Mouse (Mus musculus): Measurements from ENCODE around the gene Rarres1. TPM values are rescaled to one million over a fixed set of nuclear protein-coding genes. Genes with fewer than 3 reads are reported as not detected.
A peak's percentile ranks its signal among the peaks of the same experiment; 100 is the strongest.

Rarres1 gene
- polyA plus RNA-seq, 1 experiment from 2014 or later, result 3.9 TPM

GRCm38 (mm10) chr3:67492086-67492869, 23.0 kb downstream of the Rarres1 start:
- Histone ChIP-seq H3K27ac (replicated peaks) (no peak overlapping the region), H3K4me1 (no peaks in the 10 kb centered on the region), H3K4me3 (replicated peaks) (no peak overlapping the region), H3K27me3 (replicated peaks) (no peaks in the 10 kb centered on the region), H3K36me3 (no peaks in the 10 kb centered on the region), H3K9ac (replicated peaks) (no peak overlapping the region), H3K4me2 (no peak overlapping the region), H3K9me3 (replicated peaks) (no peaks in the 10 kb centered on the region)
- 75% methylated on average over 8 of the region's 8 CpGs for WGBS
- ATAC-seq (ENCODE audit: low FRiP score), result no peak

- Histone ChIP-seq H3K36me3 (no peaks in the 10 kb centered on the region), H3K4me2 (no peak overlapping the region), H3K4me1 (no peaks in the 10 kb centered on the region), H3K9me3 (replicated peaks) (no peaks in the 10 kb centered on the region), H3K4me3 (replicated peaks) (no peak overlapping the region), H3K27ac (replicated peaks) (no peak overlapping the region), H3K9ac (replicated peaks) (no peak overlapping the region), H3K27me3 (replicated peaks) (no peaks in the 10 kb centered on the region)
- 57% methylated on average over 4 of the region's 4 CpGs for WGBS
- ATAC-seq (ENCODE audit: low FRiP score), result no peak
Observed at GRCm38 (mm10) chr3:67490156-67490555, 25.2 kb downstream of the Rarres1 start.

- ATAC-seq (ENCODE audit: low FRiP score), result no peak
- Histone ChIP-seq H3K4me3 (replicated peaks) (no peak overlapping the region), H3K4me2 (no peak overlapping the region), H3K4me1 (no peaks in the 10 kb centered on the region), H3K9me3 (replicated peaks) (no peaks in the 10 kb centered on the region), H3K27ac (replicated peaks) (no peak overlapping the region), H3K27me3 (replicated peaks) (no peaks in the 10 kb centered on the region), H3K36me3 (0 out of 2 replicates have a peak, but pooled peaks cover 2% of the 10 kb centered on the region), H3K9ac (replicated peaks) (no peak overlapping the region)
- 86% methylated on average over 2 of the region's 2 CpGs for WGBS
Observed at GRCm38 (mm10) chr3:67485233-67485632, 30.1 kb downstream of the Rarres1 start.

- H3K36me3 ChIP-seq, result peaks cover 17% of the 10 kb centered on the region
- no peaks in the 10 kb centered on the region for H3K27me3 ChIP-seq (replicated peaks)
- H3K4me1 ChIP-seq, result no peaks in the 10 kb centered on the region
- H3K4me2 ChIP-seq, result no peak overlapping the region
- H3K27ac ChIP-seq (replicated peaks), result no peak overlapping the region
- ATAC-seq (ENCODE audit: low FRiP score), result no peak
- 95% methylated on average over 10 of the region's 10 CpGs for WGBS
- no peaks in the 10 kb centered on the region for H3K9me3 ChIP-seq (replicated peaks)
- H3K4me3 ChIP-seq (replicated peaks), result no peak overlapping the region
- no peak overlapping the region for H3K9ac ChIP-seq (replicated peaks)
Observed at GRCm38 (mm10) chr3:67482400-67482799, 32.9 kb downstream of the Rarres1 start.

GRCm38 (mm10) chr3:67479806-67480205, 35.5 kb downstream of the Rarres1 start:
- WGBS, result 95% methylated on average over 11 of the region's 11 CpGs
- no peak overlapping the region for H3K4me3 ChIP-seq (replicated peaks)
- H3K27me3 ChIP-seq (replicated peaks), result no peaks in the 10 kb centered on the region
- no peak for ATAC-seq (ENCODE audit: low FRiP score)
- no peaks in the 10 kb centered on the region for H3K4me1 ChIP-seq
- no peak overlapping the region for H3K4me2 ChIP-seq
- peaks cover 32% of the 10 kb centered on the region for H3K36me3 ChIP-seq
- no peak overlapping the region for H3K27ac ChIP-seq (replicated peaks)
- no peaks in the 10 kb centered on the region for H3K9me3 ChIP-seq (replicated peaks)
- no peak overlapping the region for H3K9ac ChIP-seq (replicated peaks)

GRCm38 (mm10) chr3:67473438-67473837, 41.9 kb downstream of the Rarres1 start:
- H3K27ac ChIP-seq (replicated peaks), result no peak overlapping the region
- no peak overlapping the region for H3K9ac ChIP-seq (replicated peaks)
- H3K9me3 ChIP-seq (replicated peaks), result no peaks in the 10 kb centered on the region
- WGBS, result 84% methylated on average over 6 of the region's 6 CpGs
- no peaks in the 10 kb centered on the region for H3K4me1 ChIP-seq
- no peak overlapping the region for H3K4me3 ChIP-seq (replicated peaks)
- no peak for ATAC-seq (ENCODE audit: low FRiP score)
- H3K27me3 ChIP-seq (replicated peaks), result no peaks in the 10 kb centered on the region
- H3K36me3 ChIP-seq, result peaks cover 36% of the 10 kb centered on the region
- no peak overlapping the region for H3K4me2 ChIP-seq

- H3K36me3 ChIP-seq, result peaks cover 34% of the 10 kb centered on the region
- no peak overlapping the region for H3K4me3 ChIP-seq (replicated peaks)
- no peak overlapping the region for H3K4me2 ChIP-seq
- no peak for ATAC-seq (ENCODE audit: low FRiP score)
- H3K9ac ChIP-seq (replicated peaks), result no peak overlapping the region
- no peaks in the 10 kb centered on the region for H3K4me1 ChIP-seq
- WGBS, result 84% methylated on average over 4 of the region's 4 CpGs
- H3K9me3 ChIP-seq (replicated peaks), result no peaks in the 10 kb centered on the region
- H3K27me3 ChIP-seq (replicated peaks), result no peaks in the 10 kb centered on the region
- H3K27ac ChIP-seq (replicated peaks), result no peak overlapping the region
Observed at GRCm38 (mm10) chr3:67471408-67472127, 43.8 kb downstream of the Rarres1 start.

GRCm38 (mm10) chr3:67467281-67467680, 48.0 kb downstream of the Rarres1 start:
- Histone ChIP-seq H3K4me2 (no peak overlapping the region), H3K4me3 (replicated peaks) (no peak overlapping the region), H3K9me3 (replicated peaks) (no peaks in the 10 kb centered on the region), H3K4me1 (peaks cover 15% of the 10 kb centered on the region), H3K9ac (replicated peaks) (no peak overlapping the region), H3K27ac (replicated peaks) (no peak overlapping the region), H3K36me3 (peaks cover 16% of the 10 kb centered on the region), H3K27me3 (replicated peaks) (no peaks in the 10 kb centered on the region)
- WGBS, result 90% methylated on average over 2 of the region's 2 CpGs
- no peak for ATAC-seq (ENCODE audit: low FRiP score)

- Histone ChIP-seq H3K4me1 (peaks cover 17% of the 10 kb centered on the region), H3K9me3 (replicated peaks) (no peaks in the 10 kb centered on the region)
- WGBS, result 99% methylated on average over 5 of the region's 5 CpGs
Observed at GRCm38 (mm10) chr3:67466576-67466975, 48.7 kb downstream of the Rarres1 start.

GRCm38 (mm10) chr3:67463450-67464372, 51.6 kb downstream of the Rarres1 start, which contains the start of gene Lxn:
TSS of gene Lxn (minus strand) at chr3:67463926.
- peak; percentile 88 for ATAC-seq (ENCODE audit: low FRiP score)
- Histone ChIP-seq H3K4me2 (peak within 1 kb of the TSS; percentile 89), H3K27me3 (replicated peaks) (no peaks in the 10 kb centered on the region), H3K9me3 (replicated peaks) (no peaks in the 10 kb centered on the region), H3K9ac (replicated peaks) (peak within 1 kb of the TSS; percentile 64), H3K36me3 (peaks cover 22% of the 10 kb centered on the region), H3K4me1 (peaks cover 17% of the 10 kb centered on the region), H3K27ac (replicated peaks) (peak within 1 kb of the TSS; percentile 82), H3K4me3 (replicated peaks) (peak within 1 kb of the TSS; percentile 60)
- WGBS, result under 1% methylated on average over 43 of the region's 43 CpGs

More at GRCm38 (mm10) chr3:67466576-67466975, 48.7 kb downstream of the Rarres1 start:
- no peak overlapping the region for H3K4me2 ChIP-seq
- H3K27me3 ChIP-seq (replicated peaks), result no peaks in the 10 kb centered on the region
- no peak for ATAC-seq (ENCODE audit: low FRiP score)
- peaks cover 16% of the 10 kb centered on the region for H3K36me3 ChIP-seq
- no peak overlapping the region for H3K4me3 ChIP-seq (replicated peaks)
- H3K9ac ChIP-seq (replicated peaks), result no peak overlapping the region
- H3K27ac ChIP-seq (replicated peaks), result no peak overlapping the region

- no peak; the same call in 1 of the 2 replicates for ATAC-seq (ENCODE audit: low FRiP score)
Observed at GRCm38 (mm10) chr3:67463001-67463400, 52.3 kb downstream of the Rarres1 start.

More at GRCm38 (mm10) chr3:67463001-67463400, 52.3 kb downstream of the Rarres1 start:
- Histone ChIP-seq H3K36me3 (peaks cover 21% of the 10 kb centered on the region), H3K9me3 (replicated peaks) (no peaks in the 10 kb centered on the region), H3K27ac (replicated peaks) (peak overlapping the region; percentile 82), H3K4me3 (replicated peaks) (peak overlapping the region; percentile 60), H3K9ac (replicated peaks) (peak overlapping the region; percentile 64), H3K27me3 (replicated peaks) (no peaks in the 10 kb centered on the region), H3K4me2 (peak overlapping the region; percentile 89), H3K4me1 (peaks cover 17% of the 10 kb centered on the region)
- 5% methylated on average over 12 of the region's 12 CpGs for WGBS

Data from neural tube, embryonic 15.5 days (tissue).